Mouse (Mus musculus) embryonic facial prominence, embryonic 14.5 days (tissue): ENCODE measurements at regions not wholly inside any gene's neighbourhood (a gene's known extent, or its start where the extent isn't known, plus 50 kb on each side); places are given as distances from the start of the nearest gene placed in this dataset.

Source experiments
- ATAC-seq: fragments of 200-750 bp; cut with Nextera tagmentation; 2 replicates; pipeline ENCODE4 v1.8.0; 2017; ENCODE audit warnings: low read depth, moderate number of reproducible peaks, moderate TSS enrichment
- DNase-seq: peaks from one replicate; pipeline ENCODE4 v3.0.0-alpha.2; 2015; ENCODE audit warnings: low spot score
- H3K27ac ChIP-seq: fragments of 300-500 bp; sonication (generic); replicated peaks from 2 replicates; pipeline ENCODE4 v1.5.1; 2014; ENCODE audit warnings: low read depth, mild to moderate bottlenecking, low read length, moderate library complexity
- H3K27me3 ChIP-seq: fragments of 300-500 bp; sonication (generic); replicated peaks from 2 replicates; pipeline ENCODE4 v1.6.1; 2014; ENCODE audit warnings: low read length; ENCODE audit not compliant: control insufficient read depth, insufficient read depth
- H3K36me3 ChIP-seq: fragments of 300-500 bp; sonication (generic); 2 replicates; pipeline ENCODE4 v1.6.1; 2014; ENCODE audit warnings: low read length, mixed read lengths; ENCODE audit not compliant: control insufficient read depth, insufficient read depth
- H3K4me1 ChIP-seq: fragments of 300-500 bp; sonication (generic); 2 replicates; pipeline ENCODE4 v1.6.1; 2014; ENCODE audit warnings: antibody characterized with exemption, low read length; ENCODE audit not compliant: control insufficient read depth, insufficient read depth
- H3K4me2 ChIP-seq: fragments of 300-500 bp; sonication (generic); 2 replicates; pipeline ENCODE4 v1.6.1; 2014; ENCODE audit warnings: low read depth, mild to moderate bottlenecking, low read length, moderate library complexity, mixed read lengths
- H3K4me3 ChIP-seq: fragments of 300-500 bp; sonication (generic); 2 replicates; pipeline ENCODE4 v1.5.1; 2014; ENCODE audit warnings: low read depth, mild to moderate bottlenecking, low read length
- H3K9ac ChIP-seq: fragments of 300-500 bp; sonication (generic); 2 replicates; pipeline ENCODE4 v1.6.1; 2014; ENCODE audit warnings: low read depth, mild to moderate bottlenecking, low read length, moderate library complexity, mixed read lengths
- H3K9me3 ChIP-seq: fragments of 300-500 bp; sonication (generic); 2 replicates; pipeline ENCODE4 v1.6.1; 2016; ENCODE audit warnings: low read length; ENCODE audit not compliant: control insufficient read depth
- WGBS: fragments of 180-500 bp; shearing (Covaris S2); extraction: QIAGEN DNeasy Blood & Tissue Kit; methylation state at CpG from one replicate; pipeline ENCODE4 v1.1.7; 2014; 5-methylcytosine and 5-hydroxymethylcytosine counted together

GRCm38 (mm10) chr11:31615107-31615811 lies 56.4 kb downstream of the Bod1 start:
- no peaks in the 10 kb centered on the region for H3K9me3 ChIP-seq
- DNase-seq (peak; percentile 81), ATAC-seq (0 out of 2 replicates have a peak, but pooled peaks have one; percentile 53)
- no peak overlapping the region for H3K4me2 ChIP-seq
- no peak overlapping the region for H3K9ac ChIP-seq
- WGBS = 57% methylated on average over 10 of the region's 10 CpGs
- no peaks in the 10 kb centered on the region for H3K27me3 ChIP-seq
- H3K4me3 ChIP-seq = no peak overlapping the region
- no peaks in the 10 kb centered on the region for H3K36me3 ChIP-seq
- H3K27ac ChIP-seq = no peak overlapping the region
- H3K4me1 ChIP-seq = no peaks in the 10 kb centered on the region

- no peak for ATAC-seq
- DNase-seq = no peak
- WGBS = 82% methylated on average over 7 of the region's 7 CpGs
- Histone ChIP-seq H3K4me1 (no peaks in the 10 kb centered on the region), H3K4me3 (no peak overlapping the region), H3K9me3 (no peaks in the 10 kb centered on the region), H3K36me3 (no peaks in the 10 kb centered on the region), H3K27ac (no peak overlapping the region), H3K27me3 (no peaks in the 10 kb centered on the region), H3K4me2 (no peak overlapping the region), H3K9ac (no peak overlapping the region)
Measured at GRCm38 (mm10) chr11:31614394-31614713, 57.3 kb downstream of the Bod1 start.

DNA sequence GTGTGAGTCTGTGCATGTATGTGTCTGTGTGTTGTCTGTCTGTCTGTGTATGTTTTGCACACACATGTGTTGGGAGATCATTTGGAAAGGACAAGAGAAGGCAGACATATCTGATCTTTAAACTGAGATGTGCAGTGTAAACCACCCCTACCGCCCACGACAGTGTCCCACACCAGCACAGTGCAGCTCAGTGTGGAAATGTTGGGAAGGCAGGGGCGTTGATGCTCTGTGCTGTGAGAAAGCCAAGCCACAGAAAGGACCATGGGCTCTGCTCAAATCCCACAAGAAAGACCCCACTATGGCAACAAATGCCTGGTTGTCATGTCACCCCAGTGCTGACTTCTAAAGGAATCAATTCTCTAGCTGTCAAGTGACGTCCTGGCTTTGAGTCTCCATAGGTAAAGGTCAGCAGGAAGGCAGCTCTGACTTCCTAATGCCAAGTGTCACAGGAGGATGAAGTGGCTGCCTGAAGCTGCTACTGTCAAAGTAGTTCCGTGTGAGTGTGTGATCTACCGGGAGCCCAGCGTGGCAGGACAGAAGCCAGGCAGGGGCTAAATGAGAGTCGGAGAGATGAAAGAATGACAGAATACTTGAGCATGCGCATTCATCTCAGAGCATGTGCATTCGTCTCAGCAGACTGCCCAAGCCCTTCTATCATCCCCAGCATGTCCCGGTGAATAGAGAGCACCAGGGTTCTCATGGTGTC lies 57.8 kb downstream of the Bod1 start:
- ATAC-seq (no peak), DNase-seq (no peak)
- Histone ChIP-seq H3K27me3 (no peaks in the 10 kb centered on the region), H3K4me2 (no peak overlapping the region), H3K27ac (no peak overlapping the region), H3K4me3 (no peak overlapping the region), H3K36me3 (no peaks in the 10 kb centered on the region), H3K9ac (no peak overlapping the region), H3K9me3 (no peaks in the 10 kb centered on the region), H3K4me1 (no peaks in the 10 kb centered on the region)
- 71% methylated on average over 11 of the region's 11 CpGs for WGBS

DNA sequence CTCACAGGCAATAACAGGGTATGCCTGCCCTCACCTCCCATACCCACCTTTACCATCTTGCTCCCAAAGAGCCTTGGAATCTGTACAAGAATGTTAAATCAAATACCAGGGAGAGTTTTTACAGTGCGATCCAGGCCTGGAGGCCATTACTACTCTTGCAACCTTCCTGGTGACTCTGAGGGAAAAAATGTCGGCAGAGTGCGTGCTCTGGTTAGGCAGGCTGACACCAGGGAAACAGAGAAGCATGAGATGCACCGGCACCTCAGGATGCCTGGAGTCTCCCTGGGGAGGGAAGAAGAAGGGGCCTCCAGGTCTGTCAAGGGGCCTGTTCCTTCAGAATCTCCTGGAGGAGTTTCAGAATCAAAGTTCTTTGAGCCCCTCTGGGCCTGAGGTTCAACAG lies 63.2 kb downstream of the Bod1 start:
- DNase-seq = no peak
- 73% methylated on average over 4 of the region's 4 CpGs for WGBS
- no peaks in the 10 kb centered on the region for H3K36me3 ChIP-seq

DNA sequence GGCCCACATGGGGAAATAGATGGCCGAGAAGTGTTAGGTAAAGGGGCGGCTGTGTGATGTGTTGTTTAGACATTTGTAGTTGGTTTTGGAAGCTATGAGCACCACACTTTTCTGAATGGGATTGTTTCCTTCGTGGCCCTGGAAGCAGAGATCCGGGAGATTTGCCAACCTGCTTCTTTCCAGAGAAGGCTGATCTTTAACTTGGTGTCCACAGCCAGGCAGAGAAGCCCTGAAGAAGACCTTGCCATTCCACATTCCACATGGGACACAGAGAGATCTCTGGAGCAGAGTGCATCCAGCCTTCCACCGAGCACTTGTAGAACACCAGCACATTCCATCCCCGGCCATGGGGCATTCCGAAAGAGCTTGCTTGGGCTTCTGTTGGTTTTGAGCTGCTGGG lies 70.2 kb downstream of the Bod1 start:
- WGBS = 91% methylated on average over 7 of the region's 7 CpGs
- Histone ChIP-seq H3K27ac (no peak overlapping the region), H3K36me3 (no peaks in the 10 kb centered on the region), H3K9me3 (no peaks in the 10 kb centered on the region), H3K27me3 (no peaks in the 10 kb centered on the region), H3K4me1 (no peaks in the 10 kb centered on the region), H3K9ac (no peak overlapping the region), H3K4me3 (no peak overlapping the region), H3K4me2 (no peak overlapping the region)
- no peak for DNase-seq
- no peak for ATAC-seq

More for the DNA sequence above, 63.2 kb downstream of the Bod1 start:
- H3K27ac ChIP-seq = no peak overlapping the region
- no peaks in the 10 kb centered on the region for H3K27me3 ChIP-seq
- no peak overlapping the region for H3K4me2 ChIP-seq
- H3K4me1 ChIP-seq = no peaks in the 10 kb centered on the region
- H3K4me3 ChIP-seq = no peak overlapping the region
- no peaks in the 10 kb centered on the region for H3K9me3 ChIP-seq
- no peak overlapping the region for H3K9ac ChIP-seq
- ATAC-seq = no peak

- DNase-seq = no peak
- Histone ChIP-seq H3K27me3 (no peaks in the 10 kb centered on the region), H3K4me1 (no peaks in the 10 kb centered on the region), H3K27ac (no peak overlapping the region), H3K9ac (no peak overlapping the region), H3K4me3 (no peak overlapping the region), H3K36me3 (no peaks in the 10 kb centered on the region), H3K9me3 (no peaks in the 10 kb centered on the region), H3K4me2 (no peak overlapping the region)
- WGBS = 77% methylated on average over 2 of the region's 2 CpGs
- ATAC-seq = no peak
Measured at GRCm38 (mm10) chr11:31593604-31594003, 78.1 kb downstream of the Bod1 start.

DNA sequence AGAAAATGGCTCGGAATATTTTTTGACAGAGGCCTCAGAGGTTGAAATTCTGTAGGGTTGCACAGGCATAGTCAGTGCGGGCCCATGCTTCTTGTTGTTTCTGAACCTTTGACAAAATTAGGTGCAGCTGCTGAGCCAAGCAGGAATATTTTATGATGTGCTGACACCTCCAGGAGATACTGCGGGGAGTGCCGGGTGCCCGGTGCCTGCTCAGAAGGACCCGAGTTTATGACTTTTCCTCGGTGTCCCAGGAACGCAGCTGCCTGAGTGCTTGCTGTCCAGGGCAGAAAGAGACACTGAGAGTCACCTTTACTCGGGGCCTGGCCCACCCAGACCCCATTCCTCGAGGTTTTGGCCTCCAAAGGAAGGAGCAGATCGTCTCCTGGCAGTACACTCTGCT lies 79.6 kb downstream of the Bod1 start:
- Histone ChIP-seq H3K4me3 (no peak overlapping the region), H3K36me3 (no peaks in the 10 kb centered on the region), H3K9me3 (no peaks in the 10 kb centered on the region), H3K27ac (no peak overlapping the region), H3K27me3 (no peaks in the 10 kb centered on the region), H3K4me2 (no peak overlapping the region), H3K4me1 (no peaks in the 10 kb centered on the region), H3K9ac (no peak overlapping the region)
- 75% methylated on average over 11 of the region's 11 CpGs for WGBS
- DNase-seq (no peak), ATAC-seq (no peak)

DNA sequence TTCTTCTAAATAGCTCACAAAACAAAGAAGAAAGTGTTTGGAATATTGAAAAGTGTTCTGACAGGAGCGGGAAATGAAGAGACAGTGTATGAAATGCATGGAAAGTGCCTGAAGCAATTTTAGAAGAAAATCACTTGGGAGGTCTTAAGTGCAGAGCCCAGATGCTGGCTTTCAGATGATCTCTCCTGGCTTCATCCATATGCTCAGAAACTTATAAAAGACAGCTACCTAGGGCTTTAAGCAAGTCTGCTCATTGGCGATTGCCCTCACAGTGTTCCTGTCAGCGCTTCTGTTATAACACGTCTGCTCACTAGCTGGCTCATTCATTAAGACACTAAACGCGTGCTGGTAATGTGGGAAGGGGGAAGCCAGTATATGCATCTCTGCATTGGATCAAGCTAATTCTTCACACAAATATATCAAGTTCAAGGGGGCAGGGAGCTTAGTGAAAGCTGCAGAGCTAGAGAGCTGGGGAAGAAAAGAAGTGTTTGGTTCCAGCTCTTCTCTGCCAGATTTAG lies 80.6 kb downstream of the Bod1 start:
- Histone ChIP-seq H3K36me3 (no peaks in the 10 kb centered on the region), H3K27me3 (no peaks in the 10 kb centered on the region), H3K4me1 (no peaks in the 10 kb centered on the region), H3K4me2 (no peak overlapping the region), H3K9me3 (no peaks in the 10 kb centered on the region), H3K27ac (no peak overlapping the region), H3K9ac (no peak overlapping the region), H3K4me3 (no peak overlapping the region)
- ATAC-seq (peak; percentile 33; the same call in 1 of the 2 replicates), DNase-seq (peak; percentile 17)
- WGBS = 42% methylated on average over 6 of the region's 6 CpGs

- Histone ChIP-seq H3K9ac (no peak overlapping the region), H3K9me3 (no peaks in the 10 kb centered on the region), H3K36me3 (no peaks in the 10 kb centered on the region), H3K27ac (no peak overlapping the region), H3K27me3 (no peaks in the 10 kb centered on the region), H3K4me2 (no peak overlapping the region), H3K4me3 (no peak overlapping the region), H3K4me1 (no peaks in the 10 kb centered on the region)
- DNase-seq (peak; percentile 22), ATAC-seq (no peak)
- 70% methylated on average over 3 of the region's 3 CpGs for WGBS
Measured at GRCm38 (mm10) chr11:31574941-31575340, 96.7 kb downstream of the Bod1 start.
